ENCODE assay signal across 23 mouse cellular contexts in the genomic region with DNA sequence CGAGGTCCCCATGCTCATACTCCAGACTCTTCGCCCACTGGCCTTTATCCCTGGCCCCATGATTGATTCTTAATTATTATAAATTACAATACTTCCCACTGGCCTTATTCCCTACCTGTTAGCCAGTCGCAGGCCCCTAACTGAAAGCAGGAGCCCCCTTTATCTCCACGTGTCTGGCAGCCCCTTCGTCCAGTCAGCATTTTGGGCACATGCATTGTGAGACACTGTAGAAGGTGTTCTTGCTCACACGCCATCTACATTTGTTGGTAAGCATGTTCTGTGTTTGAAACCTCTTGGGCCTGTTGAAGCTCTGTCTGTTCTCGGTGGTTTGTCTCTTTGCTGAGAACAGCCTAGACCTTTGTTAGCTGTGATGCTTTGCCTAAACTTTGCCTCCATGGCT.
A peak's percentile ranks its signal among the peaks of the same experiment; 100 is the strongest.
DNase-seq lines count a peak whose midpoint lies in the region; ATAC-seq and TF ChIP-seq lines count a peak whose summit lies in the region.
"Had no signal": no experiment of that assay in that cellular context is flagged by ENCODE, and none has a peak within 500 bp of the region (broad histone marks: within the 10 kb centered on the region; RNA-seq: fewer than 3 reads in every experiment).

No protein-coding gene starts in this region.

- H3K36me3 ChIP-seq in kidney, adult 2 months (ENCODE audit: control insufficient read depth, insufficient read depth, low read length), result no peaks in the 10 kb centered on the region
- H3K36me3 ChIP-seq in kidney, embryonic 16.5 days (ENCODE audit: insufficient read depth, low read length), result no peaks in the 10 kb centered on the region
- no peaks in the 10 kb centered on the region for H3K36me3 ChIP-seq in midbrain, embryonic 11.5 days (ENCODE audit: control insufficient read depth, insufficient read depth, low read length)
- no peaks in the 10 kb centered on the region for H3K36me3 ChIP-seq in midbrain, embryonic 15.5 days (replicated peaks)
- H3K36me3 ChIP-seq: embryonic facial prominence, embryonic 12.5 days; embryonic facial prominence, embryonic 15.5 days; heart, embryonic 10.5 days; heart, embryonic 13.5 days; hindbrain, embryonic 12.5 days; hindbrain, embryonic 15.5 days had no signal

- intact Hi-C loops in gastrocnemius, adult 2 months (cut with DNase I), result loop anchor here (5.0 kb wide), 1 partner anchor 260 kb away; a partner anchor contains a TSS

- H3K4me1 ChIP-seq in kidney, adult 2 months (ENCODE audit: control insufficient read depth, insufficient read depth, low read length), result peaks cover 17% of the 10 kb centered on the region
- H3K4me1 ChIP-seq in kidney, embryonic 16.5 days (ENCODE audit: insufficient read depth, low read length), result peaks cover 36% of the 10 kb centered on the region
- H3K4me1 ChIP-seq in midbrain, embryonic 11.5 days (ENCODE audit: control insufficient read depth, insufficient read depth, low read length), result 0 out of 2 replicates have a peak, but pooled peaks cover 4% of the 10 kb centered on the region
- no peaks in the 10 kb centered on the region for H3K4me1 ChIP-seq in midbrain, embryonic 15.5 days
- H3K4me1 ChIP-seq: hindbrain, embryonic 12.5 days had no signal

- no peak for TF ChIP-seq POLR2A in kidney, adult 2 months (IDR thresholded peaks at IDR 0.05; ENCODE audit: low read depth, low read length)

- DNase-seq in gastrocnemius, adult 2 months, result no peak
- DNase-seq in gastrocnemius, adult 18-20 months (ENCODE audit: low spot score), result no peak
- DNase-seq in kidney, adult 2 months, result no peak
- peak; percentile 62 for DNase-seq in midbrain, embryonic 11.5 days (ENCODE audit: low spot score, missing footprints)
- no peak for DNase-seq in right cerebral cortex, adult 2 months (ENCODE audit: low spot score in 2 of 2)
- DNase-seq: adrenal gland, postnatal 36 days; cerebellum, adult 11 months; cerebellum, adult 2 months; cerebellum, adult 9-11 months; cerebellum, postnatal 25 days; forebrain, postnatal 0 days; gastrocnemius, postnatal 10 days; gastrocnemius, postnatal 36 days had no signal

- H3K9ac ChIP-seq in kidney, embryonic 16.5 days (replicated peaks; ENCODE audit: low read length), result no peak overlapping the region
- no peak overlapping the region for H3K9ac ChIP-seq in midbrain, embryonic 11.5 days (ENCODE audit: low read length)
- H3K9ac ChIP-seq in midbrain, embryonic 15.5 days, result no peak overlapping the region
- H3K9ac ChIP-seq: embryonic facial prominence, embryonic 12.5 days; embryonic facial prominence, embryonic 15.5 days; forebrain, postnatal 0 days; heart, embryonic 13.5 days; hindbrain, embryonic 12.5 days; hindbrain, embryonic 15.5 days had no signal

- ATAC-seq in kidney, embryonic 16.5 days (ENCODE audit: low FRiP score, low TSS enrichment), result no peak
- ATAC-seq in midbrain, embryonic 11.5 days (ENCODE audit: low FRiP score), result no peak
- ATAC-seq in midbrain, embryonic 15.5 days (replicated peaks), result no peak
- ATAC-seq: activated CD4-positive, CD25-positive, alpha-beta regulatory T cell, adult 4 months; forebrain, embryonic 14.5 days; forebrain, postnatal 0 days had no signal

- no peaks in the 10 kb centered on the region for H3K27me3 ChIP-seq in kidney, adult 2 months (replicated peaks; ENCODE audit: control insufficient read depth, insufficient read depth, low read length)
- H3K27me3 ChIP-seq in kidney, embryonic 16.5 days (ENCODE audit: insufficient read depth, low read length), result no peaks in the 10 kb centered on the region
- H3K27me3 ChIP-seq in midbrain, embryonic 11.5 days (ENCODE audit: control insufficient read depth, insufficient read depth, low read length), result no peaks in the 10 kb centered on the region
- H3K27me3 ChIP-seq in midbrain, embryonic 15.5 days (replicated peaks), result no peaks in the 10 kb centered on the region
- H3K27me3 ChIP-seq: embryonic facial prominence, embryonic 12.5 days; embryonic facial prominence, embryonic 15.5 days; heart, embryonic 13.5 days; hindbrain, embryonic 12.5 days; hindbrain, embryonic 15.5 days had no signal

- H3K27ac ChIP-seq in gastrocnemius, adult 2 months, result peak overlapping the region; percentile 82
- peak overlapping the region; percentile 47 for H3K27ac ChIP-seq in kidney, adult 2 months (ENCODE audit: insufficient read depth, low read depth, low read length)
- no peak overlapping the region for H3K27ac ChIP-seq in kidney, embryonic 16.5 days (ENCODE audit: low read length)
- H3K27ac ChIP-seq in midbrain, embryonic 11.5 days (ENCODE audit: low read depth, low read length), result no peak overlapping the region
- H3K27ac ChIP-seq in midbrain, embryonic 15.5 days, result no peak overlapping the region
- H3K27ac ChIP-seq: embryonic facial prominence, embryonic 12.5 days; embryonic facial prominence, embryonic 15.5 days; heart, embryonic 10.5 days; heart, embryonic 13.5 days; hindbrain, embryonic 12.5 days; hindbrain, embryonic 15.5 days had no signal

- no peaks in the 10 kb centered on the region for H3K9me3 ChIP-seq in kidney, embryonic 16.5 days (ENCODE audit: low read length)
- H3K9me3 ChIP-seq in midbrain, embryonic 11.5 days (ENCODE audit: control insufficient read depth, low read length), result no peaks in the 10 kb centered on the region
- no peaks in the 10 kb centered on the region for H3K9me3 ChIP-seq in midbrain, embryonic 15.5 days
- H3K9me3 ChIP-seq: embryonic facial prominence, embryonic 12.5 days; embryonic facial prominence, embryonic 15.5 days; heart, embryonic 10.5 days; heart, embryonic 13.5 days; hindbrain, embryonic 12.5 days; hindbrain, embryonic 15.5 days had no signal

- no peak for TF ChIP-seq CTCF in gastrocnemius, adult 2 months (IDR thresholded peaks at IDR 0.05)
- TF ChIP-seq CTCF in kidney, adult 2 months (conservative IDR thresholded peaks at IDR 0.05; ENCODE audit: insufficient read depth, insufficient read length, low read depth, low read length), result no peak

- 93% methylated on average over 7 of the region's 7 CpGs for WGBS in kidney, adult 2 months
- WGBS in kidney, embryonic 16.5 days, result 90% methylated on average over 7 of the region's 7 CpGs
- WGBS in midbrain, embryonic 11.5 days, result 93% methylated on average over 7 of the region's 7 CpGs
- 94% methylated on average over 7 of the region's 7 CpGs for WGBS in midbrain, embryonic 15.5 days

- no peak overlapping the region for H3K4me2 ChIP-seq in kidney, embryonic 16.5 days (replicated peaks; ENCODE audit: low read depth, low read length)
- no peak overlapping the region for H3K4me2 ChIP-seq in midbrain, embryonic 11.5 days
- H3K4me2 ChIP-seq in midbrain, embryonic 15.5 days, result no peak overlapping the region
- H3K4me2 ChIP-seq: embryonic facial prominence, embryonic 12.5 days; embryonic facial prominence, embryonic 15.5 days; heart, embryonic 13.5 days; hindbrain, embryonic 12.5 days; hindbrain, embryonic 15.5 days had no signal

- H3K4me3 ChIP-seq in gastrocnemius, adult 2 months, result no peak overlapping the region
- H3K4me3 ChIP-seq in kidney, adult 2 months (ENCODE audit: insufficient read depth, low read depth, low read length), result no peak overlapping the region
- no peak overlapping the region for H3K4me3 ChIP-seq in kidney, embryonic 16.5 days (ENCODE audit: low read length)
- no peak overlapping the region for H3K4me3 ChIP-seq in midbrain, embryonic 11.5 days (ENCODE audit: low read depth, low read length)
- no peak overlapping the region for H3K4me3 ChIP-seq in midbrain, embryonic 15.5 days
- H3K4me3 ChIP-seq: embryonic facial prominence, embryonic 12.5 days; embryonic facial prominence, embryonic 15.5 days; heart, embryonic 10.5 days; heart, embryonic 13.5 days; hindbrain, embryonic 12.5 days; hindbrain, embryonic 15.5 days had no signal

Comparison
In these comparisons a context has a peak if more than half of its experiments do, and no peak if none do; other contexts are left out.
1. H3K27ac ChIP-seq: peak in gastrocnemius, adult 2 months (single experiment) and kidney, adult 2 months (single experiment); none in kidney, embryonic 16.5 days (single experiment), midbrain, embryonic 11.5 days (single experiment) and midbrain, embryonic 15.5 days (single experiment).